Mouse (Mus musculus) C2C12 (cell line): ENCODE results near the gene Mcu.

Source experiments
- CTCF ChIP-seq: IDR thresholded peaks from one replicate; pipeline ENCODE4 v1.5.1; 2011; ENCODE audit not compliant: control insufficient read depth, insufficient read depth, insufficient read length
- MAX ChIP-seq: IDR thresholded peaks from one replicate; pipeline ENCODE4 v1.6.1; 2011; ENCODE audit warnings: mild to moderate bottlenecking, control low read depth
- MYOG ChIP-seq: IDR thresholded peaks from one replicate; pipeline ENCODE4 v1.6.1; 2011; ENCODE audit not compliant: control insufficient read depth, insufficient read length; ENCODE audit errors: extremely low read depth

- TF ChIP-seq CTCF (no peak), MYOG (no peak), MAX (no peak)
Measured at GRCm38 (mm10) chr10:59430701-59431218, 185.7 kb downstream of the Mcu start.
